Mouse (Mus musculus) heart, embryonic 16.5 days (tissue): ENCODE results near the gene Sema3g. TPM values are rescaled to one million over a fixed set of nuclear protein-coding genes. Genes with fewer than 3 reads are reported as not detected.

ENCODE experiments used
- ATAC-seq: fragments of 200-750 bp; cut with Nextera tagmentation; replicated peaks from 2 replicates; pipeline ENCODE4 v1.8.0; 2017; ENCODE audit warnings: moderate number of reproducible peaks; ENCODE audit not compliant: insufficient read depth, low FRiP score; ENCODE audit errors: extremely low read depth
- H3K27ac ChIP-seq: fragments of 300-500 bp; sonication (generic); 2 replicates; pipeline ENCODE4 v1.5.1; 2014; ENCODE audit warnings: mild to moderate bottlenecking, low read length, control low read depth, moderate library complexity
- H3K27me3 ChIP-seq: fragments of 300-500 bp; sonication (generic); 2 replicates; pipeline ENCODE4 v1.6.1; 2014; ENCODE audit warnings: low read length, mixed read lengths; ENCODE audit not compliant: control insufficient read depth, insufficient read depth
- H3K36me3 ChIP-seq: fragments of 300-500 bp; sonication (generic); 2 replicates; pipeline ENCODE4 v1.6.1; 2014; ENCODE audit not compliant: control insufficient read depth, insufficient read depth
- H3K4me1 ChIP-seq: fragments of 300-500 bp; sonication (generic); 2 replicates; pipeline ENCODE4 v1.6.1; 2014; ENCODE audit warnings: low read length, mixed read lengths; ENCODE audit not compliant: control insufficient read depth, insufficient read depth
- H3K4me2 ChIP-seq: fragments of 300-500 bp; sonication (generic); 2 replicates; pipeline ENCODE4 v1.6.1; 2014; ENCODE audit warnings: low read depth, mild to moderate bottlenecking, control low read depth, low read length
- H3K4me3 ChIP-seq: fragments of 300-500 bp; sonication (generic); 2 replicates; pipeline ENCODE4 v1.5.1; 2014; ENCODE audit warnings: mild to moderate bottlenecking, control low read depth, low read length
- H3K9ac ChIP-seq: fragments of 300-500 bp; sonication (generic); 2 replicates; pipeline ENCODE4 v1.6.1; 2014; ENCODE audit warnings: low read length, control low read depth
- H3K9me3 ChIP-seq: fragments of 300-500 bp; sonication (generic); replicated peaks from 2 replicates; pipeline ENCODE4 v1.6.1; 2016; ENCODE audit warnings: low read length; ENCODE audit not compliant: control insufficient read depth
- WGBS: fragments of 180-500 bp; shearing (Covaris S2); extraction: QIAGEN DNeasy Blood & Tissue Kit; methylation state at CpG from one replicate; pipeline ENCODE4 v1.1.7; 2014; 5-methylcytosine and 5-hydroxymethylcytosine counted together
- polyA plus RNA-seq: library from polyadenylated mRNA; unstranded; fragments of >200 nt; fragmentation: Nextera tagmentation; extraction: Ambion mirVana; gene quantifications from 2 replicates; pipeline ENCODE4 v1.2.1, GENCODE M21; 2015

Sema3g gene
- 0.97 TPM in 2 replicates for polyA plus RNA-seq

DNA sequence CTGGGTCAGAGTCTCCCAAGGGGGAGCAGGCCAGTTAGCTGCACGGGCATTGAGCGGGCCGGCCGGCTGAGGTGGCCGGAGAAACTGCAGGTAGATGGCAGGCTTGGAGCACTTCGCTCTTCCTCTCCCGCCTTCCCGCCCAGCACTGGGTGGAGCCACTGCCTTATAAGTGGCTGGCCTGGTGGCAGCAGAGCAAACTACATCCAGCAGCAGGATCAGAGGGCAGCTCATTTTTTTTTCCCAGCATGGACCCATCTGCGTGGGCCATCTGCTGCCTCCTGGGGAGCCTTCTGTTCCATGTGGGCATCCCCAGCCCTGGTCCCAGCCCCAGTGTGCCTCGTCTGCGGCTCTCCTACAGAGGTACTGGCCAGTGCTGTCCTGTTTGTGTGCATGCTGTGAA, at the start of gene Sema3g:
Sema3g (plus strand) TSS at position 195 of the 400 bp plus-strand sequence.
- H3K27ac ChIP-seq, result peak within 1 kb of the TSS; percentile 36; the same call in 1 of the 2 replicates
- peaks cover 34% of the 10 kb centered on the region for H3K4me1 ChIP-seq
- WGBS, result 8% methylated on average over 11 of the region's 11 CpGs
- no peaks in the 10 kb centered on the region for H3K9me3 ChIP-seq
- H3K4me3 ChIP-seq, result peak within 1 kb of the TSS; percentile 16; the same call in 1 of the 2 replicates
- no peaks in the 10 kb centered on the region for H3K36me3 ChIP-seq
- peak within 1 kb of the TSS; percentile 49 for H3K9ac ChIP-seq
- peak; percentile 74 for ATAC-seq
- H3K4me2 ChIP-seq, result peak within 1 kb of the TSS; percentile 51
- H3K27me3 ChIP-seq, result no peaks in the 10 kb centered on the region

DNA sequence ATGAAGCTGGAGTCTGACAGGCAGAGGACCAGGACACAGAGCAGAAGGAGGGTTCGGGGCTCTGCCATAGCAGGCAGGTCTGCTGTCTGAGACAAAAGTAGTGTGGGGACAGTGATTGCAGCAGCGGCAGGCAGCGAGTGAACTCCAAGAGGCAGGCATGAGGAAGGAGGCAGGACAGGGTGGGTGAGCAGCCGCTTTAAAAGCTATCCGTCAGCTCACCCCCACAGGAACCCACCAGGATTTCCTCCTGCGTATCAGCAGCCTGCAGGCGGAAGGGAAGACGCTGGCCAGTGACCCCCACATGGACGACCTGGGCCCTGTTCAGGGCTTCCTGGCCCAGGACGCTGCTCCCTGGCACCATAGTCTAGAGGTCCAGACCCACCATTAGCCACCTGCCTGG, 49.2 kb upstream of the Sema3g start, which contains the start of gene Stab1:
Stab1 (minus strand) TSS at position 217 of the 400 bp plus-strand sequence.
- H3K4me3 ChIP-seq, result peak within 1 kb of the TSS; percentile 50
- H3K4me2 ChIP-seq, result peak within 1 kb of the TSS; percentile 47
- H3K9me3 ChIP-seq, result no peaks in the 10 kb centered on the region
- no peaks in the 10 kb centered on the region for H3K27me3 ChIP-seq
- 24% methylated on average over 10 of the region's 10 CpGs for WGBS
- peak; percentile 30 for ATAC-seq
- H3K27ac ChIP-seq, result peak within 1 kb of the TSS; percentile 76
- peaks cover 32% of the 10 kb centered on the region for H3K36me3 ChIP-seq
- peak within 1 kb of the TSS; percentile 57 for H3K9ac ChIP-seq
- peaks cover 24% of the 10 kb centered on the region for H3K4me1 ChIP-seq

DNA sequence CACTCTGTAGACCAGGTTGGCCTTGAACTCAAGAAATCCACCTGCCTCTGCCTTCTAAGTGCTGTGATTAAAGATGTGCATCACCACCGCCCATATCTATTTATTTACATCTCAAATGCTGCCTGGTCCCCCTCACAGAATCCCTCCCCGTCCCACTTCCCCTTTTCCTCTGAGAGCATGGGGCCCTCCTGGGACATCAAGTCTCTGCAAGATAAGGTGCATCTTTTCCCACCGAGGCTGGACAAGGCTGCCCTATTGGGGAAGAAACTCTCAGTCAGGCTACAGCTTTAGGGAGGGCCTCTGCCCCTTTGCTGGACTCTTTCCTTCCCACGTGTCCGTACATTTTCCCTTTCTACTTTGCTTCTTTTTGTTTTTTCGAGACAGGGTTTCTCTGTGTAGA, 48.2 kb upstream of the Sema3g start:
- no peak overlapping the region for H3K9ac ChIP-seq
- H3K9me3 ChIP-seq, result no peaks in the 10 kb centered on the region
- peaks cover 40% of the 10 kb centered on the region for H3K36me3 ChIP-seq
- no peak overlapping the region for H3K4me3 ChIP-seq
- no peaks in the 10 kb centered on the region for H3K27me3 ChIP-seq
- no peak for ATAC-seq
- H3K27ac ChIP-seq, result no peak overlapping the region
- peaks cover 25% of the 10 kb centered on the region for H3K4me1 ChIP-seq
- no peak overlapping the region for H3K4me2 ChIP-seq
- WGBS, result 53% methylated on average over 6 of the region's 6 CpGs

DNA sequence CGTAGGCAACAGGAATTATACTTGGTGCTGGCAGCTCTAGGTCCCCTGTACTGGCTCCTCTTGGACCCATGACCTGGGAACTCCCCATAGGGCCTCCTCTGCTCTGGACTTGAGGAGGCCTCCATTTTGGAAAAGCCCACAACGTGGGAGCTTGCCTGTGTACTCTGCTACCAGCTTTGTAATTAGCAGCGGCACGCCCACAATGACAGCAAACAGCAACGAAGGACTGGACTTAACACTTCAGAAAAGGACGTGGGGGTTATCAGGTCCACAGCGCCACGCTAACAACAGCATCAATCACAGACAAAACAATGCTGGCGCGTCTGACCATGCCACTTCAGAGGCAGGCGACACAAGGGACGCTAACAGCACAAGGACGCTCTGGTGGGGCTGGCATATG, 46.7 kb upstream of the Sema3g start:
- no peak for ATAC-seq
- H3K4me3 ChIP-seq, result no peak overlapping the region

DNA sequence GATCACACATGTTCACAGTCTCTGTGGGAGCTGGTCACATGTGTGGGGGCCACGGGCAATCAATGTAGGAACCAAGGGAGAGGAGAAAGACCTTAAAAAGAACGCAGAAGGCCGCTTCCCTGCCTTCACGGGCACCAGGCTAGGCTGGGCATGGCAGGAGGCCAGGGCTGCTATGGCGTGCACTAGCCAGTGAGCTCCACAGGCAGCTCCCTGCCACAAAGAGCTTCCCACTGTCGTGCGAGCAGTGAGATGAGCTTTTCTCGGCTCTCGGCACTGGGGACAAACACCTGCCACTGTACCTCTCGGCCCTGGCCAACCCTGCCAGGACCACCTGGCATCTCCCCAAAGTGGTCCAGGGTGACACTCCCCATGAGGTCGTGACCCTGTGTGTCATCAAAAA, 46.3 kb upstream of the Sema3g start:
- no peak for ATAC-seq
- H3K4me1 ChIP-seq, result peaks cover 15% of the 10 kb centered on the region
- no peaks in the 10 kb centered on the region for H3K9me3 ChIP-seq
- peaks cover 57% of the 10 kb centered on the region for H3K36me3 ChIP-seq
- no peaks in the 10 kb centered on the region for H3K27me3 ChIP-seq
- no peak overlapping the region for H3K9ac ChIP-seq
- no peak overlapping the region for H3K4me3 ChIP-seq
- H3K27ac ChIP-seq, result no peak overlapping the region
- no peak overlapping the region for H3K4me2 ChIP-seq
- 92% methylated on average over 11 of the region's 11 CpGs for WGBS

More for the DNA sequence above, 46.7 kb upstream of the Sema3g start:
- H3K4me2 ChIP-seq, result no peak overlapping the region
- H3K9me3 ChIP-seq, result no peaks in the 10 kb centered on the region
- H3K4me1 ChIP-seq, result peaks cover 16% of the 10 kb centered on the region
- no peak overlapping the region for H3K27ac ChIP-seq
- H3K36me3 ChIP-seq, result peaks cover 53% of the 10 kb centered on the region
- WGBS, result 73% methylated on average over 13 of the region's 13 CpGs
- no peak overlapping the region for H3K9ac ChIP-seq
- H3K27me3 ChIP-seq, result no peaks in the 10 kb centered on the region

DNA sequence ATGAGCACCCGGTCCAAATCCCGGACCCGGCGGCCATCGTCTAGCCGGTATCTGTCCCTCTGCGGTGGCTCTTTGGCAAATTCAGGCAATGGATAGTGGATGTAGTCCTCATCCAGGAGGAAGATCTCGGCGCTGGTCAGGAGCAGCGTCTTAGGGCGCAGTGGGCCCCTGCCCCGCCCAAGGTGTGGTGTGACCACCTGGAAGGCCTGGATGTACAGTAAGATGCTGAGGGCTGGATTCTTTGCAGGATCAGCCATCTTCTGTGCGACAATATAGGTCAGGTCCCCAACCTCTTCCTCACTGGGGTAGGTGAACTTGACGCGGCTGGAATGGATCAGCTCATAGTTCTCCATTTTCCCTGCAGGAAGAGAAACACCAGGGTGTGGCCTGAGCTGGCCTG, 45.8 kb upstream of the Sema3g start:
- H3K9me3 ChIP-seq, result no peaks in the 10 kb centered on the region
- no peaks in the 10 kb centered on the region for H3K27me3 ChIP-seq
- no peak overlapping the region for H3K4me3 ChIP-seq
- WGBS, result 94% methylated on average over 15 of the region's 15 CpGs
- H3K36me3 ChIP-seq, result peaks cover 62% of the 10 kb centered on the region
- H3K27ac ChIP-seq, result peak overlapping the region; percentile 31; the same call in 1 of the 2 replicates
- no peak overlapping the region for H3K9ac ChIP-seq
- no peak overlapping the region for H3K4me2 ChIP-seq
- H3K4me1 ChIP-seq, result peaks cover 15% of the 10 kb centered on the region
- no peak for ATAC-seq

DNA sequence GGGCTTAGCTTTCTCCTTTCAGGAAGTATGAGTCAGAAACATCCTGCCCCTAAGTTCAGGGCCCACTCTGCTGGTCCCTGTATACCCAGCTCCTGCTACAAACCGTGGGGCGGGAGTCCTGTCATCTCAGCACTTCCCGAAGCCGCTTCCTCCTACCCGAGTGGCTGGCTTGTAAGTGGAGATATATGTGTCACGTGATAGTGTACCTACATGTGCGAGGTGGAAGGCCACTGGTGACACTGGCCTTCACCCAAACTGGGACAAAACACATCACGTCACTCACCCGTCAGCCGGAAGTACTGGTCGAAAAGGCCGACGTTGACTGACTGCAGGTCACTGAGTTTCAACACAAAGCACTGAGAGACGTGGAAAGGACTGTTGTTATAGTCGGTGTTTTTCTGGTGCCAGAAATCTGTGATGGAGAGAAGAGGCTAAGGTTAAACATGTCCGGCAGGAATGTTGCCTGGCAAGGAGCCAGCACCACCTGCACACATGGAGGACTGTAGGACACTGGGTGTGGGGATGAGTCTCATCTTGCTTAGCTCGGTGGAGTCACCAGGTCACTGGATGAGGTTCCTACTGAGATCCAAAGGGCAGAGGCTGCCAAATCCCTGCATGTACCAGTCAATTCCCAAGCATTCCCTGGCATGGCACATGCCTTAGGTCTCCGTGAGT, 44.7 kb upstream of the Sema3g start:
- WGBS, result 53% methylated on average over 18 of the region's 18 CpGs
- Histone ChIP-seq H3K4me3 (no peak overlapping the region), H3K27me3 (no peaks in the 10 kb centered on the region), H3K4me1 (peaks cover 15% of the 10 kb centered on the region), H3K9ac (no peak overlapping the region), H3K4me2 (no peak overlapping the region), H3K27ac (peak overlapping the region; percentile 38), H3K9me3 (no peaks in the 10 kb centered on the region), H3K36me3 (peaks cover 73% of the 10 kb centered on the region)
- ATAC-seq, result peak; percentile 32

DNA sequence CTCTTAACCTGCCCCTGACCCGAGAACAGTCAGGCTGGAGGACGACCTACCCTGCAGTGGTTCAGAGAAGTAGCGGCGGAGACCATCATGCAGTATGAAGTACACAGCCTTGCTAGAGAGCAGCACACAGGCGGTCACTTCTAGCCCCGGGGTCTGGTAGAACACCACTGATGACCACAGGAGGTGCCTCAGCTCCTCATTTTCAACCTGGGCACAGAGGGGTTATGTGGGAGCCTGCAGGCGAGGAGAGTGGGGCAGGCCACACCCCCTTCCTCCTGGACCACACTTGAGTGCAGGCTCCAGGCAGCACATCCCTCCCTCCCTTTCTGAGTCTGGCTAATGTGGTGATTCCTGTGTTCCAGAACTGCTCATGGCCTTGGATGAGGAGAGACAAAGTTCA, 44.1 kb upstream of the Sema3g start:
- WGBS, result 84% methylated on average over 7 of the region's 7 CpGs
- no peaks in the 10 kb centered on the region for H3K27me3 ChIP-seq
- H3K9ac ChIP-seq, result no peak overlapping the region
- H3K4me2 ChIP-seq, result no peak overlapping the region
- ATAC-seq, result no peak
- peaks cover 15% of the 10 kb centered on the region for H3K4me1 ChIP-seq
- H3K27ac ChIP-seq, result peak overlapping the region; percentile 38
- H3K9me3 ChIP-seq, result no peaks in the 10 kb centered on the region
- peaks cover 76% of the 10 kb centered on the region for H3K36me3 ChIP-seq
- no peak overlapping the region for H3K4me3 ChIP-seq

DNA sequence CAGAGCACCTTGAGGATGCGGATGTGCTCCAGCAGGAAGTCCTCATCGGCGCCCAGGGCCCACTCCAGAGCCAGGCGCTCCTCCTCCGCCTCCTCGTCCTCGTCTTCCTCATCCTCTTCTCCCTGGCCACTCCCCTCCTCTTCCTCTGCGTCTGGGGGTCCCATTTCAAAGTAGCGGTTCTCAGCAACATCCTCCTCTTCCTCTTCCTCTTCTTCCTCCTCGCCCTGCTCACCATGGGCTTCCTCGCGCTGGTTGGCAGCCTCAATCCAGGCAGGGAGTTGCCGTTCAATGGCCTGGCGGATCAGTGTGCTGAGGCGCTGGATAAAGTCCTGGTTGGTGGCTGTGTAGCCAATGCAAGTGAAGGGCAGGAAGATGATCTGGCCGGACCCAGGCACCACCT, 40.4 kb upstream of the Sema3g start:
- Histone ChIP-seq H3K27ac (no peak overlapping the region), H3K4me1 (peaks cover 12% of the 10 kb centered on the region), H3K4me2 (no peak overlapping the region), H3K9me3 (no peaks in the 10 kb centered on the region), H3K27me3 (no peaks in the 10 kb centered on the region), H3K4me3 (no peak overlapping the region), H3K9ac (no peak overlapping the region), H3K36me3 (peaks cover 91% of the 10 kb centered on the region)
- ATAC-seq, result no peak
- 81% methylated on average over 16 of the region's 16 CpGs for WGBS
